Mouse (Mus musculus): ENCODE measurements around the gene Serinc5. TPM values are rescaled to one million over a fixed set of nuclear protein-coding genes. Genes with fewer than 3 reads are reported as not detected.

The Serinc5 gene
- polyA plus RNA-seq, 1 experiment from 2014 or later: 11.0 TPM

GRCm38 (mm10) chr13:92693866-92694550 is 83.1 kb downstream of the Serinc5 start:
- H3K9me3 ChIP-seq (ENCODE audit: control insufficient read depth, low read length): no peaks in the 10 kb centered on the region
- no peaks in the 10 kb centered on the region for H3K27me3 ChIP-seq (ENCODE audit: control insufficient read depth, insufficient read depth, low read length)
- no peak overlapping the region for H3K27ac ChIP-seq (replicated peaks in 1 of 2; ENCODE audit: control insufficient read depth in 1 of 2, insufficient read depth in 1 of 2, low read depth in 2 of 2, low read length in 2 of 2)
- H3K4me2 ChIP-seq (ENCODE audit: low read length): no peak overlapping the region
- ATAC-seq (ENCODE audit: insufficient number of reproducible peaks, insufficient read depth, low FRiP score, low read depth): no peak
- H3K4me3 ChIP-seq (ENCODE audit: control insufficient read depth in 1 of 2, insufficient read depth in 1 of 2, low read depth in 1 of 2, low read length in 2 of 2): no peak overlapping the region
- peaks cover 0 to 3% of the 10 kb centered on the region in 2 experiments; a peak in 1 of 4 replicates for H3K4me1 ChIP-seq (ENCODE audit: control insufficient read depth in 2 of 2, insufficient read depth in 2 of 2, low read length in 2 of 2)
- 42% methylated on average over 10 of the region's 10 CpGs for WGBS
- no peak overlapping the region for H3K9ac ChIP-seq (ENCODE audit: low read length)
- no peaks in the 10 kb centered on the region for H3K36me3 ChIP-seq (ENCODE audit: control insufficient read depth, insufficient read depth, low read length)

GRCm38 (mm10) chr13:92696491-92696939 is 85.6 kb downstream of the Serinc5 start:
- 47% methylated on average over 5 of the region's 5 CpGs for WGBS
- ATAC-seq (ENCODE audit: insufficient number of reproducible peaks, insufficient read depth, low FRiP score, low read depth): no peak
- Histone ChIP-seq H3K4me1 (ENCODE audit: control insufficient read depth in 2 of 2, insufficient read depth in 2 of 2, low read length in 2 of 2) (peaks cover 0 to 3% of the 10 kb centered on the region in 2 experiments; a peak in 1 of 4 replicates), H3K4me2 (ENCODE audit: low read length) (no peak overlapping the region), H3K9me3 (ENCODE audit: control insufficient read depth, low read length) (no peaks in the 10 kb centered on the region), H3K9ac (ENCODE audit: low read length) (no peak overlapping the region), H3K4me3 (ENCODE audit: control insufficient read depth in 1 of 2, insufficient read depth in 1 of 2, low read depth in 1 of 2, low read length in 2 of 2) (no peak overlapping the region), H3K27ac (replicated peaks in 1 of 2; ENCODE audit: control insufficient read depth in 1 of 2, insufficient read depth in 1 of 2, low read depth in 2 of 2, low read length in 2 of 2) (no peak overlapping the region), H3K36me3 (ENCODE audit: control insufficient read depth, insufficient read depth, low read length) (no peaks in the 10 kb centered on the region), H3K27me3 (ENCODE audit: control insufficient read depth, insufficient read depth, low read length) (no peaks in the 10 kb centered on the region)

GRCm38 (mm10) chr13:92697141-92697540 is 86.2 kb downstream of the Serinc5 start:
- ATAC-seq (ENCODE audit: insufficient number of reproducible peaks, insufficient read depth, low FRiP score, low read depth): no peak
- Histone ChIP-seq H3K27me3 (ENCODE audit: control insufficient read depth, insufficient read depth, low read length) (no peaks in the 10 kb centered on the region), H3K27ac (replicated peaks in 1 of 2; ENCODE audit: control insufficient read depth in 1 of 2, insufficient read depth in 1 of 2, low read depth in 2 of 2, low read length in 2 of 2) (no peak overlapping the region), H3K4me2 (ENCODE audit: low read length) (no peak overlapping the region), H3K36me3 (ENCODE audit: control insufficient read depth, insufficient read depth, low read length) (no peaks in the 10 kb centered on the region), H3K4me1 (ENCODE audit: control insufficient read depth in 2 of 2, insufficient read depth in 2 of 2, low read length in 2 of 2) (peaks cover 0 to 3% of the 10 kb centered on the region in 2 experiments; a peak in 1 of 4 replicates), H3K9ac (ENCODE audit: low read length) (no peak overlapping the region), H3K9me3 (ENCODE audit: control insufficient read depth, low read length) (no peaks in the 10 kb centered on the region), H3K4me3 (ENCODE audit: control insufficient read depth in 1 of 2, insufficient read depth in 1 of 2, low read depth in 1 of 2, low read length in 2 of 2) (no peak overlapping the region)
- WGBS: 83% methylated on average over 4 of the region's 4 CpGs

DNA sequence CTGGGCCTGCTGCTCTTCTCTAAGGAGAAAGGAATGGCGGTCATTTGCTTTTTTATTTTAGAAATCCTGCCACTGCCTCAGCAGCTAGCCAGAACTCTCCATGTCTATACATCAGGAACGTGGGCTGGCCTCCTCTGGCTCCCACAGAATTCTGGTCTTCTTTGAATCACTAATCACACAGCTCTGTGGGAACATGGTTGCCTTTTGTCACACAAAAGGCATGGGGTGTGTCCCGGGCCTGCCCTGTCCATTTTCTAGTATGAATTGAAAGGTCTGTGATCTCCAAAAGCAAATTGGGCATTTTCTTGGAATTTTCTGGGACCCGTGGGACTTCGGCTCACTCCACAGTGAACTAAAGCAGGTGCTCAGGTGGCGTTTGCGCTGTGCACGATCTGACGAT is 87.9 kb downstream of the Serinc5 start:
- Histone ChIP-seq H3K9me3 (ENCODE audit: control insufficient read depth, low read length) (no peaks in the 10 kb centered on the region), H3K27ac (replicated peaks in 1 of 2; ENCODE audit: control insufficient read depth in 1 of 2, insufficient read depth in 1 of 2, low read depth in 2 of 2, low read length in 2 of 2) (no peak overlapping the region), H3K4me3 (ENCODE audit: control insufficient read depth in 1 of 2, insufficient read depth in 1 of 2, low read depth in 1 of 2, low read length in 2 of 2) (no peak overlapping the region), H3K27me3 (ENCODE audit: control insufficient read depth, insufficient read depth, low read length) (no peaks in the 10 kb centered on the region), H3K36me3 (ENCODE audit: control insufficient read depth, insufficient read depth, low read length) (no peaks in the 10 kb centered on the region), H3K4me1 (ENCODE audit: control insufficient read depth in 2 of 2, insufficient read depth in 2 of 2, low read length in 2 of 2) (peaks cover 3 to 4% of the 10 kb centered on the region in 2 experiments; a peak in 2 of 4 replicates), H3K9ac (ENCODE audit: low read length) (no peak overlapping the region), H3K4me2 (ENCODE audit: low read length) (no peak overlapping the region)
- WGBS: 83% methylated on average over 9 of the region's 9 CpGs
- no peak for ATAC-seq (ENCODE audit: insufficient number of reproducible peaks, insufficient read depth, low FRiP score, low read depth)

GRCm38 (mm10) chr13:92699395-92699794 is 88.5 kb downstream of the Serinc5 start:
- Histone ChIP-seq H3K4me1 (ENCODE audit: control insufficient read depth in 2 of 2, insufficient read depth in 2 of 2, low read length in 2 of 2) (peaks cover 0 to 4% of the 10 kb centered on the region in 2 experiments; a peak in 2 of 4 replicates), H3K9ac (ENCODE audit: low read length) (no peak overlapping the region), H3K9me3 (ENCODE audit: control insufficient read depth, low read length) (no peaks in the 10 kb centered on the region), H3K27me3 (ENCODE audit: control insufficient read depth, insufficient read depth, low read length) (no peaks in the 10 kb centered on the region), H3K4me2 (ENCODE audit: low read length) (no peak overlapping the region), H3K27ac (replicated peaks in 1 of 2; ENCODE audit: control insufficient read depth in 1 of 2, insufficient read depth in 1 of 2, low read depth in 2 of 2, low read length in 2 of 2) (no peak overlapping the region), H3K36me3 (ENCODE audit: control insufficient read depth, insufficient read depth, low read length) (no peaks in the 10 kb centered on the region), H3K4me3 (ENCODE audit: control insufficient read depth in 1 of 2, insufficient read depth in 1 of 2, low read depth in 1 of 2, low read length in 2 of 2) (no peak overlapping the region)
- no peak for ATAC-seq (ENCODE audit: insufficient number of reproducible peaks, insufficient read depth, low FRiP score, low read depth)
- 89% methylated on average over 6 of the region's 6 CpGs for WGBS

DNA sequence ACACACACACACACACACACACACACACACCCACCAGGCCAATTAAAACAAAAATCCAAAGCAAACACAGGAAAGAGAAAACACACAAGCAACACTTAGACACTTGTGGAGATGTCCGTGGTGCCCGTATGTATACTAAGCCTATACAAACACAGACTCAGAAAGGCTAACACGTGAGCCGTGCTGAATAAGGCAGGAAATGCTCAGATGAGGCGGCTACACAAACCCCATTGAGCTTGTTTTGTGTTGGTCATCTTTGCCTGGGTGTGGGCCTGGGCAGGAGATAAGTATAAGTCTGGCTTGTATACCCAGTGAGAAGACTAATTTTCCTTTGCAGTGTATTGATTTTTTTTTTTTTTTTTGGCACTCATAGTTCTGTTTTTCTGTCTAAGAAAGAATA is 91.1 kb downstream of the Serinc5 start:
- 71% methylated on average over 5 of the region's 5 CpGs for WGBS
- H3K27ac ChIP-seq (replicated peaks in 1 of 2; ENCODE audit: control insufficient read depth in 1 of 2, insufficient read depth in 1 of 2, low read depth in 2 of 2, low read length in 2 of 2): no peak overlapping the region
- peaks cover 6% of the 10 kb centered on the region; the same call in 1 of the 2 replicates for H3K36me3 ChIP-seq (ENCODE audit: control insufficient read depth, insufficient read depth, low read length)
- ATAC-seq (ENCODE audit: insufficient number of reproducible peaks, insufficient read depth, low FRiP score, low read depth): no peak
- no peak overlapping the region for H3K4me3 ChIP-seq (ENCODE audit: control insufficient read depth in 1 of 2, insufficient read depth in 1 of 2, low read depth in 1 of 2, low read length in 2 of 2)
- H3K4me1 ChIP-seq (ENCODE audit: control insufficient read depth in 2 of 2, insufficient read depth in 2 of 2, low read length in 2 of 2): peaks cover 0 to 4% of the 10 kb centered on the region in 2 experiments; a peak in 2 of 4 replicates
- H3K27me3 ChIP-seq (ENCODE audit: control insufficient read depth, insufficient read depth, low read length): no peaks in the 10 kb centered on the region
- no peak overlapping the region for H3K4me2 ChIP-seq (ENCODE audit: low read length)
- H3K9me3 ChIP-seq (ENCODE audit: control insufficient read depth, low read length): no peaks in the 10 kb centered on the region
- no peak overlapping the region for H3K9ac ChIP-seq (ENCODE audit: low read length)

DNA sequence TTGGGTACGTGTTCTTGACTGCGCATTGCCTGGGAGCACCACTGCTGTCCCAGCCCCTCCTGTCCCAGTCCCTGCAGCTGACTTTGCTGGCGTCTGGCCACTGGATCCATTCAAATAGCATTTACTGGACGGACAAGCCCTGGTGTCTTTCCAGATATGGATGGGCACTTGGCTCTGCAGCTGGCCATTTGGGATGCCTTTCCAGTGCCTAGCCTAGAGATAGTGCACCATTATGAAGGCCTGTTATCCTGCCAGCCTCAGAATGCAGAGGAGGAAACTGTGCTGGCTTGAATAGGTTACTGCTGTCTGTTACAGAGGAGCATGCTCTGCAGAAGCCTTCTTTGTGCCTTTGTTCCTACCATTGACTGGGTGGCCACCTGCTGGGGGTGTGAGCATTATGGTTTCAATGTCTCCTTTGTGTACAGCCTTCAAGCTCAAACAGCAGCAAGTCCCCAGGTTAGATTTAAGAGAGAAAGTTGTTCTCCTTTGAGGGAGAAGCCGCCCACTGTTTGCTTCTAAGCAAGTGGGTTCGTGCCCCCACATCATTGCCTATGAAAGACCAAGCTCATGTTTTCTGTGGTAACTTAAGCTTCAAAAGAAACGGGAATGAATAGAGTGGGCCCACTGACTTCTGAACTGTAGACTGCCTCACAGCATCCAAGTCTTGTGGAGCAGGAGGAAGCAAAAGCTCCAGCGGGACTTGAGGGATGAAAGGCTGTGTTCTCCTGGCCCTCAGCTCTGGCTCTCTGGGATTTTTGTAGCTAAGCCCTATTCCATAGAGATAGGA is 92.5 kb downstream of the Serinc5 start:
- no peak overlapping the region for H3K9ac ChIP-seq (ENCODE audit: low read length)
- peaks cover 0 to 4% of the 10 kb centered on the region in 2 experiments; a peak in 2 of 4 replicates for H3K4me1 ChIP-seq (ENCODE audit: control insufficient read depth in 2 of 2, insufficient read depth in 2 of 2, low read length in 2 of 2)
- peaks cover 19% of the 10 kb centered on the region for H3K36me3 ChIP-seq (ENCODE audit: control insufficient read depth, insufficient read depth, low read length)
- H3K9me3 ChIP-seq (ENCODE audit: control insufficient read depth, low read length): no peaks in the 10 kb centered on the region
- no peak overlapping the region for H3K4me3 ChIP-seq (ENCODE audit: control insufficient read depth in 1 of 2, insufficient read depth in 1 of 2, low read depth in 1 of 2, low read length in 2 of 2)
- no peak for ATAC-seq (ENCODE audit: insufficient number of reproducible peaks, insufficient read depth, low FRiP score, low read depth)
- H3K4me2 ChIP-seq (ENCODE audit: low read length): no peak overlapping the region
- WGBS: 76% methylated on average over 8 of the region's 8 CpGs
- H3K27me3 ChIP-seq (ENCODE audit: control insufficient read depth, insufficient read depth, low read length): no peaks in the 10 kb centered on the region
- H3K27ac ChIP-seq (replicated peaks in 1 of 2; ENCODE audit: control insufficient read depth in 1 of 2, insufficient read depth in 1 of 2, low read depth in 2 of 2, low read length in 2 of 2): no peak overlapping the region
